Mouse (Mus musculus) midbrain, embryonic 11.5 days (tissue): ENCODE data around the gene Fam104a. TPM values are rescaled to one million over a fixed set of nuclear protein-coding genes. Genes with fewer than 3 reads are reported as not detected.

Experiments used
- ATAC-seq: fragments of 200-750 bp; cut with Nextera tagmentation; 2 replicates; pipeline ENCODE4 v1.8.0; 2017; ENCODE audit warnings: moderate TSS enrichment, moderate library complexity; ENCODE audit not compliant: low FRiP score
- DNase-seq: peaks from one replicate; pipeline ENCODE4 v3.0.0; 2015; ENCODE audit warnings: low spot score; ENCODE audit errors: missing footprints
- H3K27ac ChIP-seq: fragments of 300-500 bp; sonication (generic); 2 replicates; pipeline ENCODE4 v1.5.1; 2014; ENCODE audit warnings: low read depth, low read length
- H3K27me3 ChIP-seq: fragments of 300-500 bp; sonication (generic); 2 replicates; pipeline ENCODE4 v1.6.1; 2014; ENCODE audit warnings: mild to moderate bottlenecking, low read length, moderate library complexity, mixed read lengths; ENCODE audit not compliant: control insufficient read depth, insufficient read depth
- H3K36me3 ChIP-seq: fragments of 300-500 bp; sonication (generic); 2 replicates; pipeline ENCODE4 v1.6.1; 2014; ENCODE audit warnings: mild to moderate bottlenecking, low read length, moderate library complexity, mixed read lengths; ENCODE audit not compliant: control insufficient read depth, insufficient read depth
- H3K4me1 ChIP-seq: fragments of 300-500 bp; sonication (generic); 2 replicates; pipeline ENCODE4 v1.6.1; 2014; ENCODE audit warnings: low read length; ENCODE audit not compliant: control insufficient read depth, insufficient read depth
- H3K4me2 ChIP-seq: fragments of 300-500 bp; sonication (generic); 2 replicates; pipeline ENCODE4 v1.6.1; 2014; ENCODE audit warnings: mild to moderate bottlenecking, moderate library complexity
- H3K4me3 ChIP-seq: fragments of 300-500 bp; sonication (generic); 2 replicates; pipeline ENCODE4 v1.5.1; 2014; ENCODE audit warnings: low read depth, low read length
- H3K9ac ChIP-seq: fragments of 300-500 bp; sonication (generic); 2 replicates; pipeline ENCODE4 v1.6.1; 2014; ENCODE audit warnings: low read length
- H3K9me3 ChIP-seq: fragments of 300-500 bp; sonication (generic); 2 replicates; pipeline ENCODE4 v1.6.1; 2016; ENCODE audit warnings: low read length; ENCODE audit not compliant: control insufficient read depth
- WGBS: fragments of 180-500 bp; shearing (Covaris S2); extraction: QIAGEN DNeasy Blood & Tissue Kit; methylation state at CpG from one replicate; pipeline ENCODE4 v1.1.7; 2014; 5-methylcytosine and 5-hydroxymethylcytosine counted together
- polyA plus RNA-seq: library from polyadenylated mRNA; unstranded; fragments of >200 nt; fragmentation: Nextera tagmentation; extraction: Ambion mirVana; gene quantifications from 2 replicates; pipeline ENCODE4 v1.2.1, GENCODE M21; 2014

Fam104a gene
- polyA plus RNA-seq, 1 experiment from 2014 or later, result 54.6 TPM

DNA sequence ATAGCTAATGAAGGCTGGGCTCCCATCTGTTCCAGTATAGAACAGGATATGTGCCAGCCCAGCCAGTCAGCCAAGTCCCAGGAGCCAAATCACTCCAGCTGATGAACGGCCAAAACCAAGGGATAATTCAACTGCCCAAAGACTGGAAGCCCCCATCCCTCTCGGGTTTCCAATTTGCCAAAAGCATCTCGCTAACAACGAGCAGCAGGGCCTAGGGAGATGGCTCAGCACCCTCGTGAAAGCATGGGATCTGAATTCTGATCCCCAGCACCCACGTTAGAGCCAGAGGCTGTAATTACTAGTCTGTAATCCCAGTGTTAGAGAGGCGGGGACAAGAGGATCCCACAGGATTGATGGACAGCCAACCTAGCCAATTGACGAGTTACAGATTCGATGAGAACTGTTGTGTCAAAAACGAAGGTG lies 49.2 kb downstream of the Fam104a start:
- H3K4me1 ChIP-seq, result no peaks in the 10 kb centered on the region
- H3K4me3 ChIP-seq, result no peak overlapping the region
- no peaks in the 10 kb centered on the region for H3K27me3 ChIP-seq
- DNase-seq, result no peak
- H3K9ac ChIP-seq, result no peak overlapping the region
- H3K4me2 ChIP-seq, result no peak overlapping the region
- H3K36me3 ChIP-seq, result no peaks in the 10 kb centered on the region
- 77% methylated on average over 10 of the region's 10 CpGs for WGBS
- ATAC-seq, result no peak
- no peaks in the 10 kb centered on the region for H3K9me3 ChIP-seq
- H3K27ac ChIP-seq, result no peak overlapping the region

- no peak overlapping the region for H3K27ac ChIP-seq
- H3K9ac ChIP-seq, result no peak overlapping the region
- H3K4me3 ChIP-seq, result no peak overlapping the region
- no peaks in the 10 kb centered on the region for H3K36me3 ChIP-seq
- DNase-seq, result no peak
- no peak for ATAC-seq
- no peaks in the 10 kb centered on the region for H3K4me1 ChIP-seq
- H3K27me3 ChIP-seq, result no peaks in the 10 kb centered on the region
- no peaks in the 10 kb centered on the region for H3K9me3 ChIP-seq
- H3K4me2 ChIP-seq, result no peak overlapping the region
- 93% methylated on average over 5 of the region's 5 CpGs for WGBS
Observed at GRCm38 (mm10) chr11:113633398-113633797, 50.6 kb downstream of the Fam104a start.

GRCm38 (mm10) chr11:113632303-113632702 lies 51.7 kb downstream of the Fam104a start:
- no peak overlapping the region for H3K4me2 ChIP-seq
- no peaks in the 10 kb centered on the region for H3K27me3 ChIP-seq
- H3K9me3 ChIP-seq, result no peaks in the 10 kb centered on the region
- no peaks in the 10 kb centered on the region for H3K4me1 ChIP-seq
- H3K36me3 ChIP-seq, result no peaks in the 10 kb centered on the region
- DNase-seq (no peak), ATAC-seq (no peak)
- H3K4me3 ChIP-seq, result no peak overlapping the region
- 86% methylated on average over 7 of the region's 7 CpGs for WGBS
- H3K9ac ChIP-seq, result no peak overlapping the region
- no peak overlapping the region for H3K27ac ChIP-seq

DNA sequence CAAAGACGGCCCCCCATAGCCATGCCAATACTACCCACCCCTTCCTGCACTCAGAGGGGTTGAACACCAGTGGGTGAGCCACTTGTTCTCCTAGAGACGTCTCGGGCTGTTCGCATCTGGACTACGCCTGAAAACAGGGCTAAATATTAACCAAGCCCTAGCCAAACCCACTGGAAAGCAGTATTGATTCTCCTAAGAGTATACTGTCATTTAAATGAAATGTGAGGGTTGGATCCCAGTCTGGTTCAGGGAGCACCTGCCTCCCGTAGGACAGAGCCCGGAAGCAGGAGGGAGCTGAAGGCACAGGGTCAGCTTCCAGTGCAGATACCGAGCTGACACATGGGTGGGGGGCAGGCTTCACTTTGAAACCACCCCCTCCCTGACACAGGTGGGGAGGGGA lies 52.1 kb downstream of the Fam104a start:
- H3K36me3 ChIP-seq, result no peaks in the 10 kb centered on the region
- no peaks in the 10 kb centered on the region for H3K4me1 ChIP-seq
- H3K27ac ChIP-seq, result no peak overlapping the region
- H3K27me3 ChIP-seq, result no peaks in the 10 kb centered on the region
- DNase-seq, result no peak
- WGBS, result 81% methylated on average over 8 of the region's 8 CpGs
- H3K4me3 ChIP-seq, result no peak overlapping the region
- no peak for ATAC-seq
- no peak overlapping the region for H3K9ac ChIP-seq
- H3K9me3 ChIP-seq, result no peaks in the 10 kb centered on the region
- no peak overlapping the region for H3K4me2 ChIP-seq

- DNase-seq, result no peak
- 89% methylated on average over 8 of the region's 8 CpGs for WGBS
Observed at GRCm38 (mm10) chr11:113631302-113631701, 52.7 kb downstream of the Fam104a start.

GRCm38 (mm10) chr11:113630642-113631041 lies 53.3 kb downstream of the Fam104a start:
- H3K9ac ChIP-seq, result no peak overlapping the region
- H3K4me1 ChIP-seq, result no peaks in the 10 kb centered on the region
- DNase-seq (no peak), ATAC-seq (no peak)
- H3K27ac ChIP-seq, result no peak overlapping the region
- H3K27me3 ChIP-seq, result no peaks in the 10 kb centered on the region
- 62% methylated on average over 7 of the region's 7 CpGs for WGBS
- no peak overlapping the region for H3K4me2 ChIP-seq
- no peaks in the 10 kb centered on the region for H3K36me3 ChIP-seq
- H3K4me3 ChIP-seq, result no peak overlapping the region
- no peaks in the 10 kb centered on the region for H3K9me3 ChIP-seq

More at GRCm38 (mm10) chr11:113631302-113631701, 52.7 kb downstream of the Fam104a start:
- Histone ChIP-seq H3K4me3 (no peak overlapping the region), H3K4me2 (no peak overlapping the region), H3K4me1 (no peaks in the 10 kb centered on the region), H3K9ac (no peak overlapping the region), H3K27me3 (no peaks in the 10 kb centered on the region), H3K27ac (no peak overlapping the region), H3K9me3 (no peaks in the 10 kb centered on the region), H3K36me3 (no peaks in the 10 kb centered on the region)
- no peak for ATAC-seq

- no peaks in the 10 kb centered on the region for H3K27me3 ChIP-seq
- no peak overlapping the region for H3K4me3 ChIP-seq
- WGBS, result 53% methylated on average over 4 of the region's 4 CpGs
- 0 out of 2 replicates have a peak, but pooled peaks cover 2% of the 10 kb centered on the region for H3K36me3 ChIP-seq
- H3K4me1 ChIP-seq, result no peaks in the 10 kb centered on the region
- no peak overlapping the region for H3K27ac ChIP-seq
- H3K4me2 ChIP-seq, result no peak overlapping the region
- no peaks in the 10 kb centered on the region for H3K9me3 ChIP-seq
- H3K9ac ChIP-seq, result no peak overlapping the region
- ATAC-seq (no peak), DNase-seq (peak; percentile 82)
Observed at GRCm38 (mm10) chr11:113627785-113628184, 56.2 kb downstream of the Fam104a start.

GRCm38 (mm10) chr11:113625437-113625836 lies 58.5 kb downstream of the Fam104a start:
- Histone ChIP-seq H3K36me3 (0 out of 2 replicates have a peak, but pooled peaks cover 2% of the 10 kb centered on the region), H3K9ac (no peak overlapping the region), H3K4me1 (no peaks in the 10 kb centered on the region), H3K27ac (no peak overlapping the region), H3K9me3 (no peaks in the 10 kb centered on the region), H3K4me3 (no peak overlapping the region), H3K4me2 (no peak overlapping the region), H3K27me3 (peaks cover 13% of the 10 kb centered on the region)
- DNase-seq (no peak), ATAC-seq (no peak)
- WGBS, result 96% methylated on average over 18 of the region's 18 CpGs

- 0 out of 2 replicates have a peak, but pooled peaks cover 2% of the 10 kb centered on the region for H3K36me3 ChIP-seq
- no peak overlapping the region for H3K4me2 ChIP-seq
- WGBS, result 89% methylated on average over 4 of the region's 4 CpGs
- peaks cover 38% of the 10 kb centered on the region for H3K27me3 ChIP-seq
- no peak overlapping the region for H3K9ac ChIP-seq
- H3K4me1 ChIP-seq, result peaks cover 18% of the 10 kb centered on the region
- H3K9me3 ChIP-seq, result no peaks in the 10 kb centered on the region
- H3K4me3 ChIP-seq, result no peak overlapping the region
- ATAC-seq (no peak), DNase-seq (no peak)
- no peak overlapping the region for H3K27ac ChIP-seq
Observed at GRCm38 (mm10) chr11:113622028-113622427, 61.9 kb downstream of the Fam104a start.
